Mouse (Mus musculus) cerebellum, adult 2 months (tissue): ENCODE data around the gene Hdgf. TPM values are rescaled to one million over a fixed set of nuclear protein-coding genes. Genes with fewer than 3 reads are reported as not detected.
"Not testable (repeated sequence)": the region's sequence is repeated elsewhere in the genome, so short reads cannot be mapped to it uniquely, and the experiment has no call there.

Experiments used
- DNase-seq, 2 experiments: peaks; one replicate each; pipeline ENCODE4 v3.0.0; 2021
- H3K27ac ChIP-seq: fragments of 200-500 bp; 2 replicates; pipeline ENCODE4 v1.5.1; 2012; ENCODE audit warnings: low read length, control low read depth, inconsistent platforms; ENCODE audit not compliant: insufficient read depth
- H3K27me3 ChIP-seq: fragments of 200-500 bp; 2 replicates; pipeline ENCODE4 v1.6.1; 2012; ENCODE audit warnings: inconsistent platforms, mild to moderate bottlenecking, low read length, moderate library complexity; ENCODE audit not compliant: control insufficient read depth, insufficient read depth
- H3K4me1 ChIP-seq: fragments of 200-500 bp; 2 replicates; pipeline ENCODE4 v1.6.1; 2011; ENCODE audit warnings: low read length; ENCODE audit not compliant: control insufficient read depth, insufficient read depth
- H3K4me3 ChIP-seq: fragments of 200-500 bp; replicated peaks from 2 replicates; pipeline ENCODE3; 2011; ENCODE audit warnings: mild to moderate bottlenecking, low read depth, low read length, control low read depth; ENCODE audit not compliant: insufficient read depth
- CTCF ChIP-seq: fragments of 200-500 bp; IDR thresholded peaks from 2 replicates; pipeline ENCODE4 v1.5.1; 2011; ENCODE audit warnings: low read depth, mild to moderate bottlenecking, control low read depth, low read length, moderate library complexity, borderline replicate concordance; ENCODE audit not compliant: insufficient read depth
- POLR2A ChIP-seq: fragments of 200-500 bp; IDR thresholded peaks from 2 replicates; pipeline ENCODE4 v1.6.1; 2011; ENCODE audit warnings: low read length, control low read depth, borderline replicate concordance; ENCODE audit not compliant: insufficient read depth
- WGBS: fragments of 180-500 bp; shearing (Covaris S2); methylation state at CpG from one replicate; pipeline ENCODE4 v1.1.7; 2018; 5-methylcytosine and 5-hydroxymethylcytosine counted together
- polyA plus RNA-seq: library from polyadenylated mRNA; depleted of rRNA; stranded (reverse); fragments of >200 nt; gene quantifications from 2 replicates; pipeline ENCODE4 v1.2.3, GENCODE M21; 2012; rRNA removed

Gene Hdgf
- polyA plus RNA-seq = 180 and 194 TPM in 2 replicates

DNA sequence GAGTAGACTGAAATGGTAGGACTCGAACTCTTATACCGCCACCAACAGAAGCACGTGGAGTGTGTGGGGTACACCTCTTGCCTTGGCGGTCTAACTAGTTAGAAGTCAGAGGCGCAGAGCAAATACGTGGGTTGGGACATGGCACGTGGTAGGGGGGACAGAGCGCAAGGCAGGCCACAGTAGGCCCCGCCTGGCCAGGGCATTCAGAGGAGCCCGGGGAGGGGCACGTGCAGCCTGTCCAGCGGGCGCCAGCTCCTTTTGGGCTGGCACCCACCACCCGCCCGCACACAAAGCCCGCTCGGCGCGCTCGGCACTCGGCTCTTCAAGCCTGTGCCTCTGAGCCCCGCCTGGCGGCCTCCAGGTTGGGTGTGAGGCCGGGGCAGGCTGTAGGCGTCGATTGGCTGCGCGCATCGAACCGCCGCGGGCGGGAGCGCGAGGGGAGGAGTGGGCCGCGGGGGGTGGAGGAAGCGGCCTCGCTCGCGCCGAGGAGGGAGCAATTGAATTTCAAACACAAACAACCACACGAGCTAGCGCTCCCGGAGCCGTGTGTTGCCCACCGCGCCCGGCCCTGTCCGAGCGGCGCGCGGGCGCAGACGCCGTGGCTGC, at the start of gene Hdgf:
Gene Hdgf (plus strand): TSS at position 442 of the 606 bp plus-strand sequence.
- Histone ChIP-seq H3K27ac (peak within 1 kb of the TSS; percentile 99), H3K4me3 (peak within 1 kb of the TSS; percentile 98), H3K4me1 (peaks cover 25% of the 10 kb centered on the region), H3K27me3 (no peaks in the 10 kb centered on the region)
- TF ChIP-seq POLR2A = no peak
- under 1% methylated on average over 57 of the region's 57 CpGs for WGBS
- DNase-seq = peak; percentile 94 to 96

DNA sequence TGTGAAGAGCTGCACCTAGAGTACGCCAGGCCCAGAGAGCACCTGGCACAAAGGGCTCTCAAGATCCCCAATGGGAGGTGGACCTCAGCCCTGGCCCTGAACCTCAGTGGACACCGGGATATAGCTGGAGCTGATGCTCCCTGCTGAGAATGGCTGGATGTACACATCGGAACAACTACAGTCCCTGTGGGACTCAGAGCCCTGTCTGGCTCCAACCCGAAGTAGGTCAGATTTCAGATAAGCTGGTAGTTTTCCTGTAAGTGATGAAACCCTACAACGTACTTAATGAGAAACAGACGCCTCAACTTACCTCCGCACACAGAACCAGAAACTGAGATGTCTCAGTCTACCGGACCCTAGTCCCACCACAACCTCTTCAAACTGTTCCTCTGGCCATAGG, 48.5 kb upstream of the Hdgf start:
- no peak overlapping the region for H3K27ac ChIP-seq
- DNase-seq = no peak
- peaks cover 3% of the 10 kb centered on the region; the same call in 1 of the 2 replicates for H3K4me1 ChIP-seq
- TF ChIP-seq POLR2A (no peak), CTCF (no peak)
- H3K27me3 ChIP-seq = no peaks in the 10 kb centered on the region
- H3K4me3 ChIP-seq = no peak overlapping the region
- WGBS = 90% methylated on average over 8 of the region's 8 CpGs

DNA sequence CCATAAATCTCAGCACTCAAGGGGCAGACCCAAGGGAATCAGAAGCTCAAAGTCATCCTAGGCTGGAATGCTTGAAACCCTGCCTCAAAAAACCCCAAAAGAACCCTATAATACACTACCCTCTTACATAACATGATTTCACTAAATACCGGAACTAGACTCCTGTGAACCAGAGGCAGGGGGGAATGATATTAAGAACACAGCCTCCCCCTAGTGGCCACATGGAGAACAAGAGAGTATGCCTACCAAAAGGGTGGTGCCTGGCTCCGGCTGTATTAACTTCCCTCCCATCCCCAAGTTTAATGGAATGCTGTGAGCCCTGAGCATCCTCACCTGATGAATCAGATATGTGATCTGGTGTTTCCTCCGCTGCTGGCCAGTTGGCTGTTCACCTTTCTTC, 46.3 kb upstream of the Hdgf start:
- TF ChIP-seq POLR2A = no peak
- TF ChIP-seq CTCF = peak; percentile 61
- H3K27ac ChIP-seq = no peak overlapping the region
- no peak overlapping the region for H3K4me3 ChIP-seq
- no peaks in the 10 kb centered on the region for H3K27me3 ChIP-seq
- 24% methylated on average over 3 of the region's 3 CpGs for WGBS
- DNase-seq = peak; percentile 47 to 49
- H3K4me1 ChIP-seq = no peaks in the 10 kb centered on the region

DNA sequence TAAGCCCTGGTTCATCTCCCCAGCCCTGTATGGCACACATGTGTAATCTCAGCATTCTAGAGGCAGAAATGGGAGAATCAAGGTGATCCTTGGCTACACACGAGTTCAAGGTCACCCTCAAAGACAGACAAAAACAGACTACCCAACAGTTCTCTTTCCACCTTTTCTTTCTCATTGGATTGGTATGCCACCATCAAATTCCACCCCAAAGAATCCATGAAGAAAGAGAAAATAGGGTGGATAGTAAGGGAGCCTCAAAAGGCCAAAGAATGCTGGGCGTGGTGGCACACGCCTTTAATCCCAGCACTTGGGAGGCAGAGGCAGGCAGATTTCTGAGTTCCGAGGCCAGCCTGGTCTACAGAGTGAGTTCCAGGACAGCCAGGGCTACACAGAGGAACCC, 42.0 kb upstream of the Hdgf start:
- H3K27me3 ChIP-seq, H3K27ac ChIP-seq, H3K4me1 ChIP-seq, H3K4me3 ChIP-seq, DNase-seq: not testable (repeated sequence)
- WGBS = 95% methylated on average over 4 of the region's 4 CpGs

DNA sequence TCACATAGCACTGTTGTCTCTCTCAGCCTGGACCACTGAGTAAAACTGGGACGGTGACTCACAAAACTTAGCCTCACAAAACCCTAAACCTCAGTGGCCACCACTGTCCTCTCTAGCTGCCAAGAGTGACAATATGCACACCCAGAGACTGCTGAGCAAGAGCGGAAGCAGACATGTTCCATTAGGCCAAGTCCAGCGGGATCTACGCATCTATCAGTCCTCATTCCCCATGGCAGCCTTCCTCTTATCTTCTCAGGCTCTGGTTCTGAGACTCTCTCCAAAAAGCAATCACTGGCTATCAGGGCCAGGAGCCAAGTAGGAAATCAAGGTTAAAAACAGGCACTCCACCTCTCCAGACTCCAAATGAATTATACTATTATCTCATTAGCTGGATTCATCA, 28.4 kb upstream of the Hdgf start:
- Histone ChIP-seq H3K27ac (no peak overlapping the region), H3K4me3 (no peak overlapping the region), H3K4me1 (no peaks in the 10 kb centered on the region; the same call in none of the 2 replicates), H3K27me3 (no peaks in the 10 kb centered on the region)
- WGBS = 40% methylated on average over 4 of the region's 4 CpGs
- TF ChIP-seq CTCF (no peak), POLR2A (no peak)
- no peak for DNase-seq

DNA sequence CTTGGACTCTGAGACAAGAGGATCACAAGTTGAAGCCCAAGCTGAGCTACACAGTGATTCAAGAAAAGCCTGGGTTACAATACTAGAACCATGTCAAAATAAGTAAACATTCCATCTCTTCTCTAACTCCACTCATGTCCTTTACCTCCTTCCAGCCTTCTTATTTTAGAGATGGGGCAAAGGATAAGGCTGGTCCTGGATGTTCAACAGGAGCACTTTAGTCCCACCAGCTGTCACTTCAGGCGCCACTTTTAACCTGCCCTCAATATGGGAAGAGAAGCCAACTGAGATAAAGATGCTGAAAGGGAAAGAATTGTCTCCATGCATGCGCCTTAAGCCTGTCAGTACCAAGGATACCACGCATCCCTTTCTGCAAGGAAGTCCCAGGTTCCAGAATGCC, 21.8 kb upstream of the Hdgf start:
- DNase-seq = no peak
- no peaks in the 10 kb centered on the region for H3K27me3 ChIP-seq
- H3K4me3 ChIP-seq = peak overlapping the region; percentile 81
- no peak for TF ChIP-seq CTCF
- no peak for TF ChIP-seq POLR2A
- WGBS = 3% methylated on average over 3 of the region's 3 CpGs
- H3K27ac ChIP-seq = no peak overlapping the region
- peaks cover 5% of the 10 kb centered on the region; the same call in 1 of the 2 replicates for H3K4me1 ChIP-seq

DNA sequence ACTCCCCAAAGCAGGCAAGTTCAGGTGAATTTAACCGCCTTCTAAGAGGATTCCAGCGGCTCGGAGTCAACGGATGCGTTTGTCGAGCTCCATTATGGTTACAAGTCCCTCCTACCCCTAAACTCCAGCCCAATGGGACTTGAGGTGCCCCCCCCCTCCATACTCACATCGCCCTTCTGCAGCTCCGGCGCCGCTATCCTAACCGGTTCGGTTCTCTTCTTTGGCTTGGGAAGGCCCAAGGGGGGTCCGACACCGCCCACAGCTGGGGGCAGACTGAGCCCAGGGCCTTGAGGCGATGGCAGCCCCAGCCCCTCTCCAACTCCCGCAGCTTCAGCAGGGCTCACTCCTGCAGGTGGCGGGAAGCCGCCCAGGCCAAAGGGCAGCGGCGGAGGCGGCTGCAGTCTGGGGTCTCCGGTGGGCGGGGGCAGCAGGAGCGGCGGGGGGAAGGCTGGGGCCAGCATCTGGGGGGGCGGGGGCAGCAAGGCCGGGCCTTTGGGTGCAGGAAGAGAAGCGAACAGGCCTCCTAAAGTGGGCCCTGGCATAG, 21.3 kb upstream of the Hdgf start:
- WGBS = 0% methylated on average over 27 of the region's 28 CpGs

DNA sequence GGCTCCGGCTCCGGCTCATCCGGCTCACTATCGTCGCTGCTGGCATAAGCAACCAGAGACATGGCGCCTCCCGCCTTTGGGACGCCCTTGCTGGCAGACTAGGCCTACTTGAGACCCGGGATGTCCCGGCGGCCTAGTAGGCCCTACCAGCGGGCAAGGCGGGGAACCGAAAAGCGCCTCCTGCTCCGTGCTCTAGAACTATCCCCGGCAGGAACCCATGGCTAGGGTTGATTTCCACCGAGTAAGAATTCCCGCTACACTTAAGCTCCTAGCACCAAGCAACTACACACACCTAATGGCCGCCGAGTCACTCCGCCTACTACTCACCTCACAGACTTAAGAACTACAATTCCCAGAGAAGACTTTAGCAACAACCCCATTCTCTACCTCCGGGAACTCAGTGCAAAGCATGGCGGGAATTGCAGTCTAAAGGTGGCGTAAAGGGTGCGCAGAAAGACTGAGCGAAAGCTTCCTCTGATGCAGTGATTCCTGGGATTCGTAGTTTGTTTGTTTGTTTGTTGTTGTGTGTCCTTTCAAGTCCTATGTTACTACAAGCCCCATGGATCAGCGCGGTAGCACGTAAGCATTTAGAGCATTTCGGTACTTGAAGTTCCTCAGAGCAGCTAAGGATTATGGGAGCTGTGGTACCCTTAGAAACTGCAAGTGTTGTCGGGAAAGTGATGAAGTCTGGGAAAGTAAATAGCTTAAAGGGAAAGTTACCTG, 20.7 kb upstream of the Hdgf start, which contains the start of gene Prcc:
Gene Prcc (minus strand): TSS at position 328 of the 723 bp plus-strand sequence.
- no peak for TF ChIP-seq CTCF
- TF ChIP-seq POLR2A = peak; percentile 65; the same call in 1 of the 2 replicates
- DNase-seq = peak; percentile 93 to 99
- whole genome bisulfite sequencing = under 1% methylated on average over 31 of the region's 33 CpGs
- peak within 1 kb of the TSS; percentile 52 for H3K27ac ChIP-seq
- H3K4me3 ChIP-seq = peak within 1 kb of the TSS; percentile 81
- H3K4me1 ChIP-seq = peaks cover 5% of the 10 kb centered on the region; the same call in 1 of the 2 replicates
- H3K27me3 ChIP-seq = no peaks in the 10 kb centered on the region

More for the DNA sequence above, 21.3 kb upstream of the Hdgf start:
- Histone ChIP-seq H3K4me3 (peak overlapping the region; percentile 81), H3K27me3 (no peaks in the 10 kb centered on the region), H3K27ac (peak overlapping the region; percentile 52), H3K4me1 (peaks cover 5% of the 10 kb centered on the region; the same call in 1 of the 2 replicates)
- TF ChIP-seq CTCF (no peak), POLR2A (no peak)
- peak in 1 of 2 experiments; percentile 58 for DNase-seq
